Mouse (Mus musculus): ENCODE measurements around the gene Serpina1e. TPM values are rescaled to one million over a fixed set of nuclear protein-coding genes. Genes with fewer than 3 reads are reported as not detected.
"Not testable (repeated sequence)": the region's sequence is repeated elsewhere in the genome, so short reads cannot be mapped to it uniquely, and the experiment has no call there.

Gene Serpina1e
- total and polyA plus RNA-seq, 2 experiments from 2014 or later: 0.34 to 8.4 TPM

GRCm38 (mm10) chr12:103904837-103905340, 53.9 kb downstream of the Serpina1e start, which contains the start of gene Serpina1c:
TSS of gene Serpina1c (minus strand) at chr12:103904887.
- not testable (repeated sequence) for H3K9ac ChIP-seq (replicated peaks; ENCODE audit: low read depth, low read length); H3K9me3 ChIP-seq (replicated peaks; ENCODE audit: control insufficient read depth, low read length); H3K4me1 ChIP-seq (ENCODE audit: control insufficient read depth, insufficient read depth); DNase-seq (ENCODE audit: low spot score); H3K4me3 ChIP-seq (ENCODE audit: low read depth, low read length); H3K36me3 ChIP-seq (replicated peaks; ENCODE audit: control insufficient read depth, insufficient read depth, low read length); H3K27ac ChIP-seq (ENCODE audit: low read depth); H3K4me2 ChIP-seq (ENCODE audit: low read depth, low read length); H3K27me3 ChIP-seq (ENCODE audit: control insufficient read depth, insufficient read depth, low read length); ATAC-seq (ENCODE audit: insufficient read depth, low read depth)
- 70% methylated on average over 4 of the region's 4 CpGs for WGBS

GRCm38 (mm10) chr12:103901929-103902328, 56.8 kb downstream of the Serpina1e start:
- not testable (repeated sequence) for H3K9ac ChIP-seq (replicated peaks; ENCODE audit: low read depth, low read length); DNase-seq (ENCODE audit: low spot score); H3K36me3 ChIP-seq (replicated peaks; ENCODE audit: control insufficient read depth, insufficient read depth, low read length); H3K4me1 ChIP-seq (ENCODE audit: control insufficient read depth, insufficient read depth); H3K27ac ChIP-seq (ENCODE audit: low read depth); ATAC-seq (ENCODE audit: insufficient read depth, low read depth); H3K9me3 ChIP-seq (replicated peaks; ENCODE audit: control insufficient read depth, low read length); H3K27me3 ChIP-seq (ENCODE audit: control insufficient read depth, insufficient read depth, low read length); H3K4me3 ChIP-seq (ENCODE audit: low read depth, low read length); H3K4me2 ChIP-seq (ENCODE audit: low read depth, low read length)
- 68% methylated on average over 3 of the region's 3 CpGs for WGBS

Other genes with a start within 250 kb of the Serpina1e start
- gene Serpina1d, start 185.4 kb downstream of the Serpina1e start, total RNA-seq (2014; rRNA removed; ENCODE audit: low replicate concordance): 0.73 TPM in 1 of 2 replicates, not detected in the other
- gene Serpina1d, start 185.4 kb downstream of the Serpina1e start, polyA plus RNA-seq (2015; fragmentation: Nextera tagmentation; extraction: Ambion mirVana): 0.11 TPM in 1 of 2 replicates, not detected in the other
- gene Serpina1b, start 128.6 kb downstream of the Serpina1e start, total RNA-seq (2014; rRNA removed; ENCODE audit: low replicate concordance): 2.7 and 4.0 TPM in 2 replicates
- 0.11 and 0.23 TPM in 2 replicates for gene Serpina1b, start 128.6 kb downstream of the Serpina1e start, polyA plus RNA-seq (2015; fragmentation: Nextera tagmentation; extraction: Ambion mirVana)
- gene Serpina1a, start 95.4 kb downstream of the Serpina1e start, total RNA-seq (2014; rRNA removed; ENCODE audit: low replicate concordance): 0.88 and 7.1 TPM in 2 replicates
- gene Serpina1a, start 95.4 kb downstream of the Serpina1e start, polyA plus RNA-seq (2015; fragmentation: Nextera tagmentation; extraction: Ambion mirVana): 0.08 TPM in 1 of 2 replicates, not detected in the other
- not detected in 2 replicates for gene Serpina1c, start 54.1 kb downstream of the Serpina1e start, total RNA-seq (2014; rRNA removed; ENCODE audit: low replicate concordance)
- gene Serpina1c, start 54.1 kb downstream of the Serpina1e start, polyA plus RNA-seq (2015; fragmentation: Nextera tagmentation; extraction: Ambion mirVana): not detected in 2 replicates
- gene Serpina11, start 31.0 kb upstream of the Serpina1e start, total RNA-seq (2014; rRNA removed; ENCODE audit: low replicate concordance): not detected in 2 replicates
- not detected in 2 replicates for gene Serpina11, start 31.0 kb upstream of the Serpina1e start, polyA plus RNA-seq (2015; fragmentation: Nextera tagmentation; extraction: Ambion mirVana)
- 0.08 TPM in 1 of 2 replicates, not detected in the other for gene Serpina9, start 54.8 kb upstream of the Serpina1e start, total RNA-seq (2014; rRNA removed; ENCODE audit: low replicate concordance)
- 0.11 and 0.14 TPM in 2 replicates for gene Serpina9, start 54.8 kb upstream of the Serpina1e start, polyA plus RNA-seq (2015; fragmentation: Nextera tagmentation; extraction: Ambion mirVana)
- gene Serpina12, start 85.5 kb upstream of the Serpina1e start, total RNA-seq (2014; rRNA removed; ENCODE audit: low replicate concordance): not detected in 2 replicates
- gene Serpina12, start 85.5 kb upstream of the Serpina1e start, polyA plus RNA-seq (2015; fragmentation: Nextera tagmentation; extraction: Ambion mirVana): not detected in 2 replicates
- gene Serpina5, start 142.1 kb upstream of the Serpina1e start, total RNA-seq (2014; rRNA removed; ENCODE audit: low replicate concordance): not detected in 2 replicates
- gene Serpina5, start 142.1 kb upstream of the Serpina1e start, polyA plus RNA-seq (2015; fragmentation: Nextera tagmentation; extraction: Ambion mirVana): not detected in 2 replicates
- gene Serpina3a, start 153.7 kb upstream of the Serpina1e start, total RNA-seq (2014; rRNA removed; ENCODE audit: low replicate concordance): not detected in 2 replicates
- gene Serpina3a, start 153.7 kb upstream of the Serpina1e start, polyA plus RNA-seq (2015; fragmentation: Nextera tagmentation; extraction: Ambion mirVana): not detected in 2 replicates
- gene Serpina3b, start 169.0 kb upstream of the Serpina1e start, total RNA-seq (2014; rRNA removed; ENCODE audit: low replicate concordance): not detected in 2 replicates
- gene Serpina3b, start 169.0 kb upstream of the Serpina1e start, polyA plus RNA-seq (2015; fragmentation: Nextera tagmentation; extraction: Ambion mirVana): not detected in 2 replicates
- 0.84 TPM in 1 of 2 replicates, not detected in the other for gene Serpina3c, start 194.9 kb upstream of the Serpina1e start, total RNA-seq (2014; rRNA removed; ENCODE audit: low replicate concordance)
- gene Serpina3c, start 194.9 kb upstream of the Serpina1e start, polyA plus RNA-seq (2015; fragmentation: Nextera tagmentation; extraction: Ambion mirVana): 0.07 and 0.11 TPM in 2 replicates

Data from heart, postnatal 0 days (tissue).